19 mouse cellular contexts compared by ENCODE assay signal in the genomic region with DNA sequence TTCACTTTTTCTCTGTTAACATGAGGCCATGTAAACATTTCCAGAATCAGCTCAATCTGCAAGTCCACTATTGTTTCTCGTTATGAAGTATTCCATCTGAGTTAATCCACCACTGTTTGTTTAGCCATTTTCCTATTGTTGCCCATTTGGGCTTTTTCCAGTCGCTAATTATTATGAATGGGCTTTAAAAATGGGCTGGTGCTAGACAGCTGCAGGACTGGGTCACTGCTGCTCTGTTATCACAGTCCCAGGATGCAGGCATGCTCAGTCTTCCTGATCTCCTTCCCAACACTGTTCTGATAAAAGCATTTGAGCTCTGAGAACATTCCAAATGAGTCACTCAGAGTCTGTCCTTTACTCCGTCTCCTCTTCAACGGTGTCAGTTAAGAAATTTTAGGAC. TPM values are rescaled to one million over a fixed set of nuclear protein-coding genes. Genes with fewer than 3 reads are reported as not detected.
A peak's percentile ranks its signal among the peaks of the same experiment; 100 is the strongest.
DNase-seq lines count a peak whose midpoint lies in the region; ATAC-seq and TF ChIP-seq lines count a peak whose summit lies in the region.
"Had no signal": no experiment of that assay in that cellular context is flagged by ENCODE, and none has a peak within 500 bp of the region (broad histone marks: within the 10 kb centered on the region; RNA-seq: fewer than 3 reads in every experiment).

No protein-coding gene starts in this region.

- H3K4me1 ChIP-seq in kidney, embryonic 14.5 days (ENCODE audit: control insufficient read depth, insufficient read depth, low read length) = no peaks in the 10 kb centered on the region
- H3K4me1 ChIP-seq in cerebellum, adult 2 months (ENCODE audit: control insufficient read depth, insufficient read depth, low read length) = peaks cover 2% of the 10 kb centered on the region; the same call in 1 of the 2 replicates
- H3K4me1 ChIP-seq: embryonic facial prominence, embryonic 13.5 days; limb, embryonic 15.5 days had no signal

- no peak overlapping the region for H3K9ac ChIP-seq in kidney, embryonic 14.5 days (ENCODE audit: low read depth, low read length)
- H3K9ac ChIP-seq: embryonic facial prominence, embryonic 13.5 days; limb, embryonic 15.5 days; midbrain, embryonic 15.5 days had no signal

- no peaks in the 10 kb centered on the region for H3K27me3 ChIP-seq in kidney, embryonic 14.5 days (ENCODE audit: control insufficient read depth, insufficient read depth, low read length)
- no peaks in the 10 kb centered on the region for H3K27me3 ChIP-seq in cerebellum, adult 2 months (ENCODE audit: control insufficient read depth, insufficient read depth, low read length)
- H3K27me3 ChIP-seq: embryonic facial prominence, embryonic 13.5 days; limb, embryonic 15.5 days; midbrain, embryonic 15.5 days had no signal

- TF ChIP-seq POLR2A in cerebellum, adult 2 months (IDR thresholded peaks at IDR 0.05; ENCODE audit: borderline replicate concordance, insufficient read depth, low read length) = no peak

- no peak overlapping the region for H3K4me3 ChIP-seq in kidney, embryonic 14.5 days (ENCODE audit: low read length)
- H3K4me3 ChIP-seq in cerebellum, adult 2 months (replicated peaks; ENCODE audit: insufficient read depth, low read depth, low read length) = no peak overlapping the region
- H3K4me3 ChIP-seq: embryonic facial prominence, embryonic 13.5 days; limb, embryonic 15.5 days; midbrain, embryonic 15.5 days had no signal

- H3K4me2 ChIP-seq in kidney, embryonic 14.5 days (replicated peaks; ENCODE audit: low read depth, low read length) = no peak overlapping the region
- H3K4me2 ChIP-seq: embryonic facial prominence, embryonic 13.5 days; limb, embryonic 15.5 days; midbrain, embryonic 15.5 days had no signal

- peak; percentile 4 for DNase-seq in adrenal gland, postnatal 10 days
- no peak for DNase-seq in adrenal gland, adult 18-20 months (ENCODE audit: low spot score in 2 of 2)
- DNase-seq in kidney, postnatal 25 days = no peak
- DNase-seq in heart, postnatal 14 days = peak; percentile 22 to 28
- peak; percentile 39 for DNase-seq in lung, postnatal 25 days (ENCODE audit: low spot score)
- no peak for DNase-seq in cerebellum, adult 2 months
- no peak for DNase-seq in urinary bladder, postnatal 4 days (ENCODE audit: low spot score in 2 of 2)
- DNase-seq: adrenal gland, postnatal 25 days; cerebellum, adult 8-10 months; spleen, adult 18-20 months; thymus, postnatal 25 days had no signal

- no peak for TF ChIP-seq CTCF in cerebellum, adult 2 months (IDR thresholded peaks at IDR 0.05; ENCODE audit: borderline replicate concordance, insufficient read depth, low read depth, low read length)

- 0 out of 2 replicates have a peak, but pooled peaks have one; percentile 32 for ATAC-seq in kidney, embryonic 14.5 days (ENCODE audit: low FRiP score, low TSS enrichment)
- ATAC-seq: hindbrain, embryonic 16.5 days; midbrain, embryonic 15.5 days had no signal

- no peaks in the 10 kb centered on the region for H3K9me3 ChIP-seq in kidney, embryonic 14.5 days (ENCODE audit: control insufficient read depth, low read length)
- H3K9me3 ChIP-seq: embryonic facial prominence, embryonic 13.5 days; limb, embryonic 15.5 days; midbrain, embryonic 15.5 days had no signal

- H3K27ac ChIP-seq in kidney, embryonic 14.5 days (ENCODE audit: low read depth, low read length) = no peak overlapping the region
- H3K27ac ChIP-seq in cerebellum, adult 2 months (ENCODE audit: insufficient read depth, low read length) = no peak overlapping the region
- H3K27ac ChIP-seq: embryonic facial prominence, embryonic 13.5 days; limb, embryonic 15.5 days; midbrain, embryonic 15.5 days had no signal

- WGBS in kidney, embryonic 14.5 days = 61% methylated on average over 4 of the region's 4 CpGs
- WGBS in cerebellum, adult 2 months = 80% methylated on average over 4 of the region's 4 CpGs

- intact Hi-C loops in heart, postnatal 14 days (cut with DNase I) = loop anchor here (1.0 to 2.0 kb wide), 2 partner anchors 16 to 29 kb away; no protein-coding TSS in a partner anchor

- no peaks in the 10 kb centered on the region for H3K36me3 ChIP-seq in kidney, embryonic 14.5 days (ENCODE audit: control insufficient read depth, insufficient read depth, low read length)
- H3K36me3 ChIP-seq: embryonic facial prominence, embryonic 13.5 days; limb, embryonic 15.5 days; midbrain, embryonic 15.5 days had no signal

RNA-seq across cellular contexts. Expression of a gene that starts 58.1 kb away (rescaled TPM):
- not detected for total RNA-seq in adrenal gland, postnatal 10 days (2021)
- not detected for total RNA-seq in adrenal gland, adult 18-20 months (2021)
- not detected in 2 replicates for polyA plus RNA-seq in kidney, embryonic 14.5 days (2014; fragmentation: Nextera tagmentation; extraction: Ambion mirVana)
- not detected for total RNA-seq in heart, postnatal 14 days (2021)
- polyA plus RNA-seq in cerebellum, adult 2 months (2012; rRNA removed) = not detected in 2 replicates
- total RNA-seq: adrenal gland, postnatal 25 days; ES-E14; layer of hippocampus, postnatal 14 days; neutrophil, adult 5-6 weeks had no signal
- polyA plus RNA-seq: embryonic facial prominence, embryonic 13.5 days; hindbrain, embryonic 16.5 days; limb, embryonic 15.5 days; midbrain, embryonic 15.5 days had no signal

Comparison
In these comparisons a context has a peak if more than half of its experiments do, and no peak if none do; other contexts are left out.
1. DNase-seq: peak in adrenal gland, postnatal 10 days (single experiment), heart, postnatal 14 days (2 of 2) and lung, postnatal 25 days (single experiment); none in adrenal gland, adult 18-20 months (0 of 2), kidney, postnatal 25 days (0 of 2), cerebellum, adult 2 months (0 of 2) and urinary bladder, postnatal 4 days (0 of 2).